Mouse (Mus musculus): ENCODE results near the gene Sirt6.
A peak's percentile ranks its signal among the peaks of the same experiment; 100 is the strongest.
"Not testable (repeated sequence)": the region's sequence is repeated elsewhere in the genome, so short reads cannot be mapped to it uniquely, and the experiment has no call there.

Gene Sirt6

DNA sequence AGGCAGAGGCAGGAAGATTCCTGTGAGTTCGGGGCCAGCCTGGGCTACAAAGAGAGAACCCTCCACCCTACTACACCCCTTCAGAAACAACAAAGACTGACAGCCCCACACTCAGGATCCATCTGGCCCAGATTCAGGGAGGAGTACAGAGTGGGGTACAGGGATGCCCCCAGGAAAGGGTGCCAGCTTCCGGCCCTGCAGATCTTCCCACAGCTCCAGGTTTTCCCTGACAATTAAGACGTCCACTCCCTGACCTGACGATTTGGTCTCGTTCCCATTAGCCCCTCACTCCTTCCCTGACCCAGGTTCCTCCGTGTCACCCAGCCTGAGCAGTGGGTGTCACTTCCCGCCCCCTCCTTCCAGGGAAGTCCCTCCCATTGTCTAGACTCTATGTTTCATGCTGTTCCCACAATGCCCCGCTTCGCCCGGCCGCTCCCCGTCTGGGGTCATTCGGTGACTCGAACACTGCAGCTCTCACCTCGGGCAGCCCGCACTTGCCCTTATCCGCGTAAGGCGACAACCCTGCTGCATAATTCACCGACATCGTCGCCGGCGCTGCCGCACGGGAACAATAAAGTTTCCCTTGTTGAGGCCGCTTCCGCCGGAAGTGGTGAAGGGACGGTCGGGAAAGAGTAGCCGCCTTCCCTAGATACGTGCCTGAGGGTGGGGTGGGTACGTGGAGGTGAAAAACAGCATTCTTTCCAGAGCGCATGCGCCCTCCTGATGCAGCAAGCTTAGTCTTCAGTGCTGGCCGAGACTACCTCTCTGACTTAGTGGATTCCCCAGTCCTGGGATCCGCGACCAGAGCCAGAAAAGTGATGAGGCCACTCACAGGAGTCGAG lies at the start of gene Sirt6:
Sirt6 (minus strand) TSS at position 804 of the 842 bp plus-strand sequence.
- DNase-seq (ENCODE audit: low spot score): peak; percentile 95

DNA sequence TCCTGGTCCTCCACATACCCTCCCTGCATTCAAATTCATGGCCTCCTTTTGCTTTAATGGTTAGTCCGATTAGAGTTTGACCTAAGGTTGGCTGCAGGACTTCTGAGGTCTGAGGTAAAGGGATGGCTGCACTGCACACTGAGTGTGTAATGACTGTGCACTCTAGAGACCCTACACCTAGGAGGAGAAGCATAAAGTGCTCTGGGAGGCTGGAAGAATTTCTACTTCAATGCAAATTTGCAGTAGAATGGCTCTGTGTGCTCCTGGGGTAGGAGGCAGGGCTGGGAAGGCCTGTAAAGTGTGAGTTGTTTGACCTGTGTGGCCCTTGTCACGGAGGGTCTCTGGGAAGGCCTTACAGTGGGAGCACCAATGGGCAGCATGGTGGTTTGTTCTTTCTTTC lies 28.6 kb upstream of the Sirt6 start:
- no peak for DNase-seq (ENCODE audit: low spot score)

DNA sequence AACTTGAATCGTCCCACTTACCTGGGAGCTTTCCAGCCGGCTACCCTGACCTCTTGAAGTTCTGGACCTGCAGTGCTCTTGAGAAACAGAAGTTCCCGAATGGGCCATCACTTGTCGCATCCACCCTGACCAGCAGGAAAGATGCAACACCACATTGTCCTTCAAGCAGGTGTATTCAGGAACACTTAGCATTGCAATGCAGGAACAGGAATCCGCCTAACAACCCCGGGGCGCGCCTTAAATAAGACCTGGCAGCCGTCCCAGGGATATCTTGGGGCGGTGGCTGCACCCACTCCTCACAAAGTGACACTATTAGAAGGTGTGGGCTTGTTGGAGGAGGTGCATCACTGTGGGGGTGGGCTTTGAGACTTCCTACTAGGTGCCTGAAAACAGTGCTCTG lies 27.6 kb upstream of the Sirt6 start:
- DNase-seq (ENCODE audit: low spot score): no peak

DNA sequence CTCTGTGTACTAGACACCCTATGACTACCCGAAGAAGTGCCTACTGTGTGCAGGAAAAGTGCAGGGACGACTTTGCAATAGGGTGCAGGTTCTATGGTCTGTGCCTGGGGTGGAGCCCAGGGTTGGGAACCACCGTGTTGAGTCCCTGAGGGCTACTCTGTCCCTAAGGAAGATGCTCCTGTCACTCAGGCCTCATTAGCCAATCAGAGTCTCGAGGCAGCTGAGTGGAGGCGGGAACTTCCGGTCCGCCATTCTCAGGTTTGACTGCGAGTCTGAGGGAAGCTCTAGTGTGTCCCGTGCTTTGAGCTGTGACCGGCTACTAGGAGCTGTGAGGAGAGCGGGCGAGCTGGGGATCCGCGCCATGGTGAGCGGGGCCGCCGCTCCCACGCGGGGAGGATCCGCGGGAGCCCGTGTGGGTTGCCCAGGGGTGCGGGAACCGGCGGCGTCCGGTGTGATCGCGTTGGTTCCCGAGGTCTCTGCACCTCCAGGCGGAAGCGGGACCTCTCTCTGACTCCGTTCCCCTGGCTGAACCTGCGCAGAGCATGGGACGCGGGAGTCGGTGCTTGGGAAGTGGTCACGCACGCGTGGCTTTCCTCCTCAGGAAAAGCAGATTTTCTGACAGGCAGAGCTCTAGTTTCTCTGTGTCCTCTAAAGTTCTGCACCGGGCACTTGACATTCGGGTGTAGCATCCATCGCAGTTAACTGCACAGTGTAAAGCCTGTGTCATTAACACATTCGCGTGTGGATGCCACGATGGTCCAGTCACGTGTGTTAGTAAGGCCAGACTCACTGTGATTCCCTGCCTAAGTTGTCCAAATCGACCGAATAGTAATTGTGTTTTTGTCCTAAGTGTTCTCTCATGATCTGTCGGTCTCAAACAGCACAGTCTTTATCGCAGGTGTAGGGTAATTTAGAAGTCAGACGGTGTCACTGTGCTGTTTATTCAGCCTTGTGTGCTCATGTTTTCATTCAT lies 21.5 kb upstream of the Sirt6 start, which contains the start of gene Gm10778:
Gm10778 (plus strand) TSS at position 257 of the 973 bp plus-strand sequence.
- peak; percentile 96 for DNase-seq (ENCODE audit: low spot score)

DNA sequence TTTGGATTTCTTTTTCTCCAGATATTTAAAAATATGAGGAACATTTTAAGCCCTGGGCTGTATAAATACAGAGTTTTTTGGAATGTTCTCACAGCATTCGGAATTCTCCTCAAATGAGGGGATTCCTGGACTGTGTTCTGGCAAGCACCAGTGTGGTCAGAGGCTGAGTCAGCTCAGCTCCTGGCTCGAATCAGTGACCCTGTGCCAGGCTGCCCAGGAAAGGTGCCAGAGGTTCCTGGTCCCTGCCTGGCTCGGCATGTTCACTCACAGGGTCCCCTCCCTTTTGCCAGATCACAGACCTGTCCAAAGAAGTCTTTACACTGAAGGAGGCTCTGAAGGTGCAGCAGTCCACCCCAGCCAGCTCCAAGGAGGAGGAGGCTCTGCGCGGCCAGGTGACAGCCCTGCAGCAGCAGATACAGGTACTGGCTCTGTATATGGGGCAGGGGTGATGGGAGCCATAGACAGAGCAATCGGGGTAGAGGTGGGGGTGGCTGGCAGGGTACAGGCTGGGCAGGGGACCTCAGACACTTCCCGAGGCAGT lies 18.5 kb upstream of the Sirt6 start:
- no peak for DNase-seq (ENCODE audit: low spot score)

GRCm38 (mm10) chr10:81645391-81645790 lies 17.8 kb upstream of the Sirt6 start:
- no peak for DNase-seq (ENCODE audit: low spot score)

GRCm38 (mm10) chr10:81644716-81645115 lies 17.1 kb upstream of the Sirt6 start:
- DNase-seq (ENCODE audit: low spot score): no peak

DNA sequence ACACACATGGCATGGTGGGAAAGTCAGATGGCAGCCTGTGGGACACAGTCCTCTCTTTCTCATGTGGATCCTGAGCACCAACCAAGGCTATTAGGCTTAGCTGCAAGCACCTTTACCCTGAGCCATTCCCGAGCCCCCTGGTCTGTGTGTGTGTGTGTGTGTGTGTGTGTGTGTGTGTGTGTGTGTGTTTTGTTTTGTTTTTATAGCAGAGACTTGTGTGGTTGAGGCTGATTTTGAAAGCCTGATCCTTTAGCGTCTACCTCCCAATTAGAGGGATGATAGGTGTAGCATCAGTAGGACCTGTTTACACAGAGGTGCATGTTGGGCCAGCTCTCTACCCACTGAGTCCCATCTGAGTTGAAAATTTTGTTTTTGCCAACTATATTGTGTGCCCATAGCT lies 16.6 kb upstream of the Sirt6 start:
- no peak for DNase-seq (ENCODE audit: low spot score)

DNA sequence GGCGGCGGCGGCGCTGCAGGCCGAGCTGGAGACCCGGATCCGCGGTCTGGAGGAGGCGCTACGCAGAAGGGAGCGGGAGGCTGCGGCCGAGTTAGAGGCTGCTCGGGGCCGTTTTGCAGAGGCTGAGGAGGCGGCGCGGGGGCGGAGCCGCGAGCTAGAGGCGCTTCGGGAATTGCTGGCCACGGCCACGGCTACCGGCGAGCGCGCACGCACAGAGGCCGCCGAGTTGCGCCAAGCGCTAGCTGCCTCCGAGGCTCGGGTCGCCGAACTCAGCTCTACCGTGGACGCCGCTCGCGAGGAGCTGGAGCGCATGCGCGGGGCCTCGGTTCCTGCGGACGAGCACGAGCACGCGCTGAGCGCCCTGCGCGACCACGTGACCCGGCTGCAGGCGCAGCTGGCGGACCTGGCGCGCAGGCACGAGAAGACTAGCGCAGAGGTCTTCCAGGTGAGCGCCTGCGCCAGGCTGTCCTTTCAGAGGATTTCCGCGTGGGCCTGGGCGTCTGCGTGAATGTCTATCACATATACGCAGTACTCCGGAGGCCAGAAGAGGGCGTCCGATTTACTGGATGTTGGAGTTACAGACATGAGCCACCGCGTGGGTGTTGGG lies 16.0 kb upstream of the Sirt6 start:
- peak; percentile 96 for DNase-seq (ENCODE audit: low spot score)

DNA sequence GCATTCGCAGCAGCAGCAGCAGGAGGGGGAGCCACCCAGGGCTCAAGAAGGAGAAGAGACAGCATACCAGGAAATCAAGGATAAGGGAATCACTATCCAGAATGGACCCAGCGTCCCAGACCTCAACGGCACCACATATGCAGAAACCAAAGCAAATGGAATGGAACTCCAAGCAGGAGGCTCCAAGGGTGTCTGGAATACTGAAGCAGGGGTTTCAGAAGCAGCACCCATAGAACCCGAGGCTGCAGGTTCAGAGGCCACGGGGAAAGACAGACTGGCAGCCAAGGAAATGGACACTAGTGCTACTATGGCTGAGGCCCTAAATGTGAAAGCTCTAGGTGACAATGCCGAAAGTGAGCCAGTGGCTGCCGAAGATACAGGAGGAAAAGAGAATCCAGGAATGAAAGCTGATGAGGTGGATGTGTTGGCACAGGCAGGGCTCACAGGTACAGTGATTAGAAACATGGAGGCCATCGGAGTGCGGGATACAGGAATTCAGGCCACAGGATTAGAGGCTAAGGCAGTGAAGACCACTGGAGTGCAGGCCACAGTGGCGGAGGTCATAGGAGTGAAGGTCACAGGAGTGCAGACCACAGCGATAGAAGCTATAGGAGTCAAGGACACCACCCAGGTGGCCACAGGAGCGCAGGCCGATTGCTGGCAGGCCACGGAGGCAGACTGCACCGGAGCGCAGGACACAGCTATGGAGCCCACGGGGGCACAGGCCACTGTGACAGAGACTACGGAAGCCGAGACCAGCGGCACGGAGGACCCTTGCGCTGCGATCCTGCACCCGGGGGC lies 15.3 kb upstream of the Sirt6 start:
- peak; percentile 27 for DNase-seq (ENCODE audit: low spot score)

GRCm38 (mm10) chr10:81641978-81642647 lies 14.5 kb upstream of the Sirt6 start:
- no peak for DNase-seq (ENCODE audit: low spot score)

DNA sequence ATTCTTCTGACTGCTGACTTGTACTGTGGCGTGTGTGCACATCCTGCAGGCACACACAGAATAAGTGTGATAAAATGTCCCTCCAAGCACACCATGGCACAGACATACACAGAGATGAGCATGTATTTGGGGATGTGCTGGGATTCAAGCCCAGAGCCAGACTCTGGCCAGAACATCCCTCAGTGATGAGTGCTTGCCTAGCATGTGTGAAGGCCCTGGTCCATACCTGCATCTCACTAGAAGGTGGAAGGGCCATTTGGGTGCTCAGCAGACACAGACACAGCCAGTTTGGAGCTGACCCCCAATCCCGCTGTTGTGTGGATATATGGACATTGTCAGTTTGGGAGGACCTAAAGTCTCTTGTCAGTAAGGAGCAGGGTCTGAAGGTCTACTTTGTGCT lies 14.0 kb upstream of the Sirt6 start:
- DNase-seq (ENCODE audit: low spot score): no peak

DNA sequence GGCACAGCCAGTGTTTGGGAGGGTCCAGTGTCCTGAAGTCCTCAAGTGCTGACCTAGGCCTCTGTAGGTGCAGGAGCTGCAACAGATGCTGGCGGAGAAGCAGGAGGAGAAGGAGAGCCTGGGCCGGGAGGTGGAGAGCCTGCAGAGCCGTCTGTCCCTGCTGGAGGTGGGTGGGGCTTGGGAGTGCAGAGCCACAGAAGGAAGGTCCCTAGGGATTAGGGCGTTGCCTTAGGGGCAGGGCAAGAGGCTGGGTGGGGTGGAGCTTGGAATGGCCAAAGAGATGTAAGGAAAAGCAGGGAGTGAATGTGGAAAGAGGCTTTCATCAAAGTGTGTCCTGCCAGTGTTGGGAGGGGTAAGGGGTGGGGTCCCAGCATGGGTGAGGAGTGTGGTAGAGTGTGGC lies 13.2 kb upstream of the Sirt6 start:
- not testable (repeated sequence) for DNase-seq (ENCODE audit: low spot score)

DNA sequence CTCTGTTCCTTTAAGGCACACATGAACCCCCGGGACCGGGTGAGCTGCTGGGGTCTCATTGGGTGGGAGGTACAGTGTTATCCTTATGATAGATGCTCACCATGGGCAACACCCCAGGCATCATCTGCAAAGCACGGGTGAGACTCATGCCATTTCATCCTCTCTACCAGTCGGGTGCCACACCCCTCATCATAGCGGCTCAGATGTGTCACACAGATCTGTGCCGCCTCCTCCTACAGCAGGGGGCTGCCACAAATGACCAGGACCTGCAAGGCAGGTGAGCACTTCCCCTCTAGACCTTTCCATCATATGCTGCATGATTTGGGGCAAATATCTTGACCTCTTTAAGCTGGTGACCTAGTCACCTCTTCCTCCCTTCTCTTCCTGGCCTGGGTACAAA lies 10.5 kb upstream of the Sirt6 start:
- DNase-seq (ENCODE audit: low spot score): no peak

GRCm38 (mm10) chr10:81636338-81636737 lies 8.7 kb upstream of the Sirt6 start:
- no peak for DNase-seq (ENCODE audit: low spot score)

- peak; percentile 51 for DNase-seq (ENCODE audit: low spot score)
Measured at GRCm38 (mm10) chr10:81633253-81634099, 5.9 kb upstream of the Sirt6 start.

- no peak for DNase-seq (ENCODE audit: low spot score)
Measured at GRCm38 (mm10) chr10:81628390-81628789, 793 bp upstream of the Sirt6 start, which contains the start of gene Ankrd24. Ankrd24 (plus strand) TSS chr10:81628540.

DNA sequence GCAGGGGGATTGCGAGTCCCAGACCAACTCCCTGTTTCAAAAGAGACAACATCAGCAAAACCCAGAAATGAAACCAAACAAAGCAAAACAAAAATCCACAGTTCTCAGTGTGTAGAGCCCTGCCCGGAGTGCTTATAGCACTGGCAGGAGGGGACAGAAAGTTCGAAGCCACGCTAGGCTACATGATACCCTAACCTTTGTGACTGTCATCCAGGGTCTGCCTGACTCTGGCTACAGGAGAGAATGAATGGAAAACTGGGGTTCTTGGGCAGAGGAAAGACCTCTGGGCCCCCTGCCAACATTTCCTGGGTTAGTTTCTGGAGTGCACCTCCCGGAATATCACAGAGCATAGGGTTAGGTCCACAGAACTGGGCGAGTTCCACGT lies 231 bp upstream of the Sirt6 start:
- no peak for DNase-seq (ENCODE audit: low spot score)

DNA sequence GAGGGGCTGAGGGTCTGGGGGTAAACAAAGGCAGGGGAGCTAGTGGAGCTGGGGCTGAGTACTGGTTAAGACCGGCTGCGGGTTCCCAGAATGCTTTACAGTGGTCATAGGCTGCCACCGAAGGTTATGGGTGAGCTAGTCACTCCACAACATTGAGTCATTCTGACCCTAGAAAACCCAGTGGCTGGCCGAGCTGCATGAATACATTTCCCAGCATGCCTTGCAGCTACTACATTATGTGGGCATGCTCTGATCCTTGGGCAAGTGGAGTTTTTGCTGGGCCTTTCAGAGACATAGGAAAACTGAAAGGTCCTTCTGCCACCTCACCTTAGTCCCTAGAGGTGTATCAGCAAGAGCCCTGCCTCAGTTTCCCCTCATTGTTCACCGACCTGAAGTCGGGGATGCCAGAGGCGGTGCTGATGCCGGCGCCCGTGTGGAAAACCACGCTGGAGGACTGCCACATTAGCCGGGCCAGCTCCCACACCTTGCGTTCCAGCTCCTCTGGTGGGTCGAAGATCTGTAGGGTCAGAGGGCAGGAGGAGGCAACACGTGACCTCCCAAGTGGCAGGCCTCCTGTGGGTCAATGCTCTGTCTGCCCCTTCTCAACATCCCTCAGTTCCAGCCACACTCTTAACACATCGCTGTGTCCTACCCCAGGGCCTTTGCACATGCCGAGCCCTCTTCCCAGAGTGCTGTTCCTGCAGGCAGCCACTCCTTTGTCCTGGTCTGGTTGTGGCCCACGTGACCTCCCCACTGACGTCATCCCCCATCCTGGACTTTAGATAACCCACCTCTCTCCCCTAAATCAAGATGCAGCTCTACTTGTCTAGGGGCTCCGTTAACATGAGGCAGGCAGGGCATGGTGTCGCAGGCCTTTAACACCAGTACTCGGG lies 1.2 kb downstream of the Sirt6 start:
- DNase-seq (ENCODE audit: low spot score): no peak
